Mouse (Mus musculus) heart, postnatal 0 days (tissue): ENCODE results near the gene Ctsw.

Source experiments
- CTCF ChIP-seq: IDR thresholded peaks from 2 replicates; pipeline ENCODE4 v1.5.1; 2016; ENCODE audit warnings: antibody characterized with exemption, control low read depth, low read depth
- EP300 ChIP-seq: IDR thresholded peaks from 2 replicates; pipeline ENCODE4 v1.6.1; 2016; ENCODE audit warnings: antibody characterized with exemption, low read depth

DNA sequence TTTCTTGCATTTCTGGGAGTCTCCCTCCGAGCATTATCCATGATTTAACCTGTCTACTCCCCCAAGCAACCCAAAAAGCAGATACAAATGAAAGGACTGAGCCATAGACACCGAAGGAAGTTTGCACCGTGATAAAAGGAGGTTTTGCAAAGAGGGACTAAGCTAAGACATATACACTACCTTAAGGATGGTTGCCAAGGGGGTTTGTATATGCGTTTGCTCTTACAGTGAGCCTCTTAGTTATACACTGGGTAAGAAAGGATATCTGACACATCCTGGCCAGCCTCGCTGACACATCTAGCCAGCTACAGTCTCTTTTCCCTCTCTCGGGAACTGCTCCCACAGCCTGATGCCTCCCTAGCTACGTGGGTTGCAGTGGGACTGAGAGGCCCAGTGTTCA, 34.4 kb downstream of the Ctsw start:
- TF ChIP-seq CTCF (no peak), EP300 (no peak)
